Mouse (Mus musculus) gastrocnemius, postnatal 4 days (tissue): ENCODE results near the gene Cacna2d2. TPM values are rescaled to one million over a fixed set of nuclear protein-coding genes. Genes with fewer than 3 reads are reported as not detected.

Source experiments
- DNase-seq, 2 experiments: peaks; one replicate each; pipeline ENCODE4 v3.0.0; 2021 to 2022; ENCODE audit warnings: low spot score in 2 of 2, mixed read lengths in 2 of 2
- total RNA-seq, 2 experiments: library from RNA; stranded (reverse); gene quantifications; 2 replicates each; pipeline ENCODE4 v1.2.3; 2021

Gene Cacna2d2
- total RNA-seq, 2 experiments from 2014 or later = 2.6 to 2.7 TPM

GRCm38 (mm10) chr9:107493511-107493910 lies 94.1 kb downstream of the Cacna2d2 start:
- no peak for DNase-seq

GRCm38 (mm10) chr9:107494238-107494637 lies 94.8 kb downstream of the Cacna2d2 start:
- no peak for DNase-seq

- no peak for DNase-seq
Observed at GRCm38 (mm10) chr9:107496359-107496758, 96.9 kb downstream of the Cacna2d2 start.

GRCm38 (mm10) chr9:107500708-107501286 lies 101.4 kb downstream of the Cacna2d2 start:
- DNase-seq = no peak

GRCm38 (mm10) chr9:107502131-107502846 lies 102.9 kb downstream of the Cacna2d2 start:
- DNase-seq = no peak

GRCm38 (mm10) chr9:107504662-107505537 lies 105.5 kb downstream of the Cacna2d2 start:
- no peak for DNase-seq

- DNase-seq = no peak
Observed at GRCm38 (mm10) chr9:107508266-107508665, 108.9 kb downstream of the Cacna2d2 start.

- DNase-seq = no peak
Observed at GRCm38 (mm10) chr9:107510384-107511100, 111.1 kb downstream of the Cacna2d2 start.

- DNase-seq = no peak
Observed at GRCm38 (mm10) chr9:107511436-107511835, 112.0 kb downstream of the Cacna2d2 start.

- DNase-seq = no peak
Observed at GRCm38 (mm10) chr9:107512326-107512725, 112.9 kb downstream of the Cacna2d2 start.

- peak; percentile 79 to 80 for DNase-seq
Observed at GRCm38 (mm10) chr9:107514303-107514955, 115.0 kb downstream of the Cacna2d2 start.

GRCm38 (mm10) chr9:107520331-107520730 lies 120.9 kb downstream of the Cacna2d2 start:
- DNase-seq = no peak

- no peak for DNase-seq
Observed at GRCm38 (mm10) chr9:107521190-107521589, 121.8 kb downstream of the Cacna2d2 start.

- DNase-seq = no peak
Observed at GRCm38 (mm10) chr9:107521711-107522399, 122.4 kb downstream of the Cacna2d2 start.

GRCm38 (mm10) chr9:107522400-107522711 lies 122.9 kb downstream of the Cacna2d2 start:
- no peak for DNase-seq

- peak in 1 of 2 experiments; percentile 62 for DNase-seq
Observed at GRCm38 (mm10) chr9:107526198-107527026, 127.0 kb downstream of the Cacna2d2 start.

GRCm38 (mm10) chr9:107533791-107534407 lies 134.5 kb downstream of the Cacna2d2 start, which contains the start of gene Tmem115:
Gene Tmem115, plus strand, starts transcription at chr9:107533945.
- DNase-seq = peak; percentile 80 to 88

GRCm38 (mm10) chr9:107534408-107535202 lies 135.2 kb downstream of the Cacna2d2 start:
- DNase-seq = peak in 1 of 2 experiments; percentile 57
